ENCODE assay signal across 8 mouse cellular contexts in the genomic region with DNA sequence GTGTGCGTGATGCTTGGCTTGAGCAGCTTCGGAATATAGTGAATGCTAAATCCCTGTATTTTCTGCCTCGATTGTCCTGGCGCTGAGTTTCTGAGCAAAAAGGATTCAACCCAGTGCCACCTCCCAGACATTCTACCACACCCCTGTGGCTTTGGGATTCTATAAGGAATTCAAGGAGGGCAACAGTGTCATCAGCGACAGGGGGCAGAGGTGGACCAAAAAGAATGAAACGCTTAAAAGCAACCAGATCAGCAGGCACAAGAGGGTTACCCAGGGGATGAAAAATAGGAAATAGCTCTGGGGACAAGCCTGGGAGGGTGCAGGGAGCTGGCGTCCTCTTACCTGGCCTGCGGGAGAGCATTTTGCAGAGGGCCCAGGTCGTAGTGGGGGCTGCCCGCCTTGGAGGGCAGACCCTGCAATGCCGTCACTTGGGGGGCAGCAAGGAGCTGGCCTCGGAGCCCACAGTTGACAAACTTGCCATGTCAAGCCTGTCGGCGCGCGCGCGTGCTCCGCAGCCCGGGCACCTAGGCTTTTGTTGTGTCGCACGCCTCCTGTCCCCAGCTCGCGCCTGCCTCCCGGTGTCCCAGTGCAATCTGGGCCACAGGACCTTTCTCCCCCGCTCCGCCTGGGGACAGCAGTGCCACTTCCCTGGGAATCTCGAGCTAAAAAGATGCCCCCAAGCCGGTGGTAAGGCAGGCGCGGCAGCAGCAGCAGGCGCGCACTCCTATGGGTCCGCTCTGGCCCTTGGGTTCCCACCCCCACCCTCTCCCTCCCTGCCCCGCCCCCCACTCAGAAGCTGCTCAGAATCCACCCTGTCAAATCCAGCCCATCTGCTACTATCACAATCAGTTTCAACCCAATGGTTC.
DNase-seq lines count a peak whose midpoint lies in the region; ATAC-seq lines count a peak whose summit lies in the region.

No protein-coding gene starts in this region.

- peak overlapping the region; percentile 43 for H3K4me3 ChIP-seq in forebrain, embryonic 11.5 days (ENCODE audit: low read depth, low read length)
- H3K4me3 ChIP-seq in hindbrain, embryonic 15.5 days: peak overlapping the region; percentile 59
- H3K4me3 ChIP-seq in liver, embryonic 16.5 days (ENCODE audit: low read depth, low read length): peak overlapping the region; percentile 33

- no peaks in the 10 kb centered on the region for H3K27me3 ChIP-seq in forebrain, embryonic 11.5 days (ENCODE audit: control insufficient read depth, insufficient read depth, low read length)
- H3K27me3 ChIP-seq in hindbrain, embryonic 15.5 days: no peaks in the 10 kb centered on the region
- H3K27me3 ChIP-seq in liver, embryonic 16.5 days (ENCODE audit: control insufficient read depth, insufficient read depth, low read depth, low read length): no peaks in the 10 kb centered on the region

- peaks cover 6% of the 10 kb centered on the region; the same call in 1 of the 2 replicates for H3K4me1 ChIP-seq in forebrain, embryonic 11.5 days (replicated peaks; ENCODE audit: control insufficient read depth, insufficient read depth, low read length)
- peaks cover 40% of the 10 kb centered on the region for H3K4me1 ChIP-seq in hindbrain, embryonic 15.5 days (replicated peaks)
- H3K4me1 ChIP-seq in liver, embryonic 16.5 days (ENCODE audit: control insufficient read depth, low read depth, low read length): no peaks in the 10 kb centered on the region

- peak overlapping the region; percentile 63 for H3K9ac ChIP-seq in forebrain, embryonic 11.5 days (ENCODE audit: low read length)
- peak overlapping the region; percentile 76 for H3K9ac ChIP-seq in hindbrain, embryonic 15.5 days
- no peak overlapping the region for H3K9ac ChIP-seq in liver, embryonic 16.5 days (ENCODE audit: low read depth, low read length)

- 5% methylated on average over 35 of the region's 35 CpGs for WGBS in forebrain, embryonic 11.5 days
- 6% methylated on average over 35 of the region's 35 CpGs for WGBS in hindbrain, embryonic 15.5 days
- WGBS in liver, embryonic 16.5 days (ENCODE audit: insufficient replicate concordance): 6% methylated on average over 35 of the region's 35 CpGs

- ATAC-seq in forebrain, embryonic 11.5 days (replicated peaks; ENCODE audit: low FRiP score): peak; percentile 80
- ATAC-seq in hindbrain, embryonic 15.5 days (ENCODE audit: low FRiP score, low read depth): peak; percentile 87
- peak; percentile 3; the same call in 1 of the 2 replicates for ATAC-seq in liver, embryonic 16.5 days (ENCODE audit: low read depth)

- peak; percentile 11 to 35 for DNase-seq in cerebellum, postnatal 25 days
- DNase-seq in cerebellum, adult 18-20 months: no peak
- DNase-seq in Muller cell, postnatal 12 days (ENCODE audit: inconsistent ontology term): peak; percentile 61
- peak; percentile 74 for DNase-seq in forebrain, embryonic 11.5 days (ENCODE audit: low spot score)
- DNase-seq in retina, postnatal 7 days (ENCODE audit: low read depth, low spot score): peak; percentile 11
- no peak for DNase-seq in c-Kit-positive CD71-positive TER-119-positive erythroid progenitor cells, embryonic 14.5 days (ENCODE audit: low spot score)

- no peaks in the 10 kb centered on the region for H3K9me3 ChIP-seq in forebrain, embryonic 11.5 days (ENCODE audit: control insufficient read depth, low read length)
- H3K9me3 ChIP-seq in hindbrain, embryonic 15.5 days: no peaks in the 10 kb centered on the region
- H3K9me3 ChIP-seq in liver, embryonic 16.5 days (replicated peaks; ENCODE audit: control insufficient read depth, low read length): no peaks in the 10 kb centered on the region

- peak overlapping the region; percentile 73 for H3K4me2 ChIP-seq in forebrain, embryonic 11.5 days (ENCODE audit: low read depth, low read length, severe bottlenecking)
- peak overlapping the region; percentile 91 for H3K4me2 ChIP-seq in hindbrain, embryonic 15.5 days
- peak overlapping the region; percentile 53 for H3K4me2 ChIP-seq in liver, embryonic 16.5 days (ENCODE audit: low read depth, low read length)

- no peaks in the 10 kb centered on the region for H3K36me3 ChIP-seq in forebrain, embryonic 11.5 days (ENCODE audit: control insufficient read depth, insufficient read depth, low read length)
- H3K36me3 ChIP-seq in hindbrain, embryonic 15.5 days: no peaks in the 10 kb centered on the region
- no peaks in the 10 kb centered on the region for H3K36me3 ChIP-seq in liver, embryonic 16.5 days (ENCODE audit: control insufficient read depth, insufficient read depth)

- no peak overlapping the region for H3K27ac ChIP-seq in forebrain, embryonic 11.5 days (ENCODE audit: low read depth, low read length)
- peak overlapping the region; percentile 73 for H3K27ac ChIP-seq in hindbrain, embryonic 15.5 days (replicated peaks)
- no peak overlapping the region for H3K27ac ChIP-seq in liver, embryonic 16.5 days (ENCODE audit: low read length)

Comparison
In these comparisons a context has a peak if more than half of its experiments do, and no peak if none do; other contexts are left out.
1. DNase-seq: peak in cerebellum, postnatal 25 days (2 of 2), Muller cell, postnatal 12 days (single experiment), forebrain, embryonic 11.5 days (single experiment) and retina, postnatal 7 days (single experiment); none in cerebellum, adult 18-20 months (0 of 2) and c-Kit-positive CD71-positive TER-119-positive erythroid progenitor cells, embryonic 14.5 days (single experiment).
2. ATAC-seq: peak in every context shown above with its lines; median percentile 87 in hindbrain, embryonic 15.5 days; 80 in forebrain, embryonic 11.5 days; 3 in liver, embryonic 16.5 days.
3. Peak in every context shown above with its lines, with median percentiles within 50 percentile points of each other: H3K4me2 ChIP-seq and H3K4me3 ChIP-seq.